Mouse (Mus musculus) kidney, adult 9 months (tissue): ENCODE measurements at regions not wholly inside any gene's neighbourhood (a gene's known extent, or its start where the extent isn't known, plus 50 kb on each side); places are given as distances from the start of the nearest gene placed in this dataset.
"Not testable (repeated sequence)": the region's sequence is repeated elsewhere in the genome, so short reads cannot be mapped to it uniquely, and the experiment has no call there.

Source experiments
- DNase-seq: peaks from one replicate; pipeline ENCODE4 v3.0.0; 2022

DNA sequence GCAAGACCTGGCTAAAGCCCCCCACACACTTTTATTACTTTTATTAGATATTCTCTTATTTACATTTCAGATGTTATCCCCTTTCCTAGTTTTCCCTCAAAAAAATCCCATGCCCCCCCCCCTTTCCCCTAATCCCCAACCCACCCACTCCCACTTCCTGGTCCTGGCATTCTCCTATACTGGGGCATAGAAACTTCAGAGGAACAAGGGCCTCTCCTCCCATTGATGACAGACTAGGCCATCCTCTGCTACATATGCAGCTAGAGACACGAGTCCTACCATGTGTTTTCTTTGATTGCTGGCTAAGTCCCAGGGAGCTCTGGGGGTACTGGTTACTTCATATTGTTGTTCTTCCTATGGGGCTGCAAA lies 116.8 kb downstream of the Rfpl4b start:
- DNase-seq: not testable (repeated sequence)

GRCm38 (mm10) chr10:38703954-38704761 lies 117.4 kb downstream of the Rfpl4b start:
- DNase-seq: no peak

GRCm38 (mm10) chr10:38677453-38677852 lies 144.1 kb downstream of the Rfpl4b start:
- no peak for DNase-seq

DNA sequence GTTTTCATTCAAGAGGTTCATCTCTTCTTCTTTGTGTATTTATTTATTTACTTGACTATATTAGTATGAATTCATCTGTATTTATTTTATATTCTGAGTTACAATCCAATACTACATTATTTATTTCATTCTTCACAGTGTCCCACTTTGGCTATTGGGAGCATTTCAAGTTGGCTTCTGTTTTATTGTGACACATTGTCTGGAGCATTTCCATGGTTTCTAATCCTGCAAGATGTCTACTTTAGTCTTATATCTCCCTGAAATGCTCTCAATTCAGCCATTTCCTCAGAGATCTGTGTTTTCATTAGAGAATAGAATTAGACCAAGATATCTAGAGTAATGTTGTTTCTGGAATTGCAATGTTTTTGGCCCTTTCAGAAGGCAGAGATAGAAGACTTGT lies 153.0 kb downstream of the Rfpl4b start:
- DNase-seq: no peak

DNA sequence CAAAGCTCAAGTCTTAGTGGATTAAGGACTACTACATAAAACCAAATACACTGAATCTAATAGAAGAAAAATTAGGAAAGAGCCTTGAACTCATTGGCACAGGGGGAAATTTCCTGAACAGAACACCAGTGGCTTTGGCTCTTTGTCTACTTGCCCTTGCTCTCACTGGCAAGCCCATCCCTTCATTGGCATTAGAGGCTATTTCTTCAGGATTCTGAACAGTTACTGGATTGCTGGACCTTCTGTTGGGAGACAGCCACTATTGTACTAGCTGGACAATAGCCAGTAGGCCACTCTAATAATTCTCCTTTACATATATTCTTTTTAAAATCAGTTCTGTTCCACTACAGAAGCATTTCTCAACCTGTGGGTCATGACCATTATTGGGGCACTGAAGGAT lies 153.7 kb downstream of the Rfpl4b start:
- no peak for DNase-seq

- DNase-seq: no peak
These were observed 185.9 kb downstream of the Rfpl4b start for GRCm38 (mm10) chr10:38635695-38636094.

- DNase-seq: no peak
These were observed 191.6 kb downstream of the Rfpl4b start for GRCm38 (mm10) chr10:38629907-38630505.

- no peak for DNase-seq
These were observed 198.2 kb downstream of the Rfpl4b start for GRCm38 (mm10) chr10:38623399-38623798.

GRCm38 (mm10) chr10:38609606-38610510 lies 211.7 kb downstream of the Rfpl4b start:
- DNase-seq: peak; percentile 72

- no peak for DNase-seq
These were observed 235.5 kb downstream of the Rfpl4b start for GRCm38 (mm10) chr10:38586061-38586460.

- no peak for DNase-seq
These were observed 245.9 kb downstream of the Rfpl4b start for GRCm38 (mm10) chr10:38575726-38576125.

GRCm38 (mm10) chr10:38573728-38574127 lies 247.9 kb downstream of the Rfpl4b start:
- no peak for DNase-seq

- DNase-seq: no peak
These were observed 248.4 kb downstream of the Rfpl4b start for GRCm38 (mm10) chr10:38573146-38573545.

DNA sequence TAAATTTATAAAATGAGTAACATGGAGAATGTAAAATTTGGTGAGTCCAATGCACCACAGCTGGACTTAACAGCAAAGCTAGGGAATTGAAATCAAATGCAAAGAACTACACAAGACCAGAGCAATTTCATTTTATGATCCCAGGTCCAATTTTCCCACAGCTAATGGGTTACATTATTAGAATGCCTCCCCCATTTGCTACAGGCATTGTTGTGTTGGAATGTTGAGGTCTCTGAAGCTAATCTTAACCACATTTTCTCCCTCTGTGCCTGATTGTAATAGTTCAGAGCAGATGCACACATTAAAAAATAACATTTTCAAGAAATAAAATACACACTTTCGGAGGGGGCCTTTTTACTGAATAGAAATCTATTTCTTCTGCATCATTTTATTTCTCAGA lies 254.3 kb downstream of the Rfpl4b start:
- no peak for DNase-seq

DNA sequence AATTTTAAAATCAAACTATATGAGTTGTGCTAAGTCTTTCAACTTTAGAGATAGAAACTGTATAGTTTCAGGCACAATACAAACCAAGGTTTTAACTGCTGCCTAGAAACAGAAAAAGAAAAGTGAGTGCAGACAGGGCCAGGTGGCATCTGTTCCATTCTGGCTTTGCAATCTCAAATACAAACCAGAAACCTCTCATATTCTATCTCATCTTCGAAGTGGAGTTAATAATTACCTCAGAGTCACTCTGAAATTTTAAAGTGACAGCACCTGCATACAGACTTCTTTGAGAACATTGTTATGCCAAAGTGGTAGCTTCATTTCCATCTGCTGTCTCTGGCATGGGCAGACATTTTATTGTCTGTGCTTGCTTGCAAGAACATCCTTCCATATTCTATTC lies 255.2 kb downstream of the Rfpl4b start:
- DNase-seq: no peak

DNA sequence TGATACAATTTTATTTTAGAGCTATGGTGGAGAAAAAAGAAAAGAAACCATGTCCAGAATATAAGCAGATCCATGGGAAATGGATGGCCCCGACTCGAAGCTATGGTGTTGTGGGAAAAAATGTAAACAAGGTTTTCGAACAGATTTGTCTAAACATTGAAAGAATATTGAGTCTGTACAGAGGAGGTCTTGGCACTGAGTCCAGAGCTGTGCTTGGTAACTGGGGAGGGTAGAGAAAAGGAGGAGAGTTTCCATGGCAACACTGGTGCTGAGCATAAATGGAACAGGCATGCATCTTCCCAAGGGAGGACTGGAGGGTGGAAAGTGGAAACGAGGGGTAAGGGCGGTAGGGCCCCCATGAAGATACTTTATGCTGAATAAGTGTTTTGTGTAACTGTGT lies 266.5 kb downstream of the Rfpl4b start:
- DNase-seq: no peak

DNA sequence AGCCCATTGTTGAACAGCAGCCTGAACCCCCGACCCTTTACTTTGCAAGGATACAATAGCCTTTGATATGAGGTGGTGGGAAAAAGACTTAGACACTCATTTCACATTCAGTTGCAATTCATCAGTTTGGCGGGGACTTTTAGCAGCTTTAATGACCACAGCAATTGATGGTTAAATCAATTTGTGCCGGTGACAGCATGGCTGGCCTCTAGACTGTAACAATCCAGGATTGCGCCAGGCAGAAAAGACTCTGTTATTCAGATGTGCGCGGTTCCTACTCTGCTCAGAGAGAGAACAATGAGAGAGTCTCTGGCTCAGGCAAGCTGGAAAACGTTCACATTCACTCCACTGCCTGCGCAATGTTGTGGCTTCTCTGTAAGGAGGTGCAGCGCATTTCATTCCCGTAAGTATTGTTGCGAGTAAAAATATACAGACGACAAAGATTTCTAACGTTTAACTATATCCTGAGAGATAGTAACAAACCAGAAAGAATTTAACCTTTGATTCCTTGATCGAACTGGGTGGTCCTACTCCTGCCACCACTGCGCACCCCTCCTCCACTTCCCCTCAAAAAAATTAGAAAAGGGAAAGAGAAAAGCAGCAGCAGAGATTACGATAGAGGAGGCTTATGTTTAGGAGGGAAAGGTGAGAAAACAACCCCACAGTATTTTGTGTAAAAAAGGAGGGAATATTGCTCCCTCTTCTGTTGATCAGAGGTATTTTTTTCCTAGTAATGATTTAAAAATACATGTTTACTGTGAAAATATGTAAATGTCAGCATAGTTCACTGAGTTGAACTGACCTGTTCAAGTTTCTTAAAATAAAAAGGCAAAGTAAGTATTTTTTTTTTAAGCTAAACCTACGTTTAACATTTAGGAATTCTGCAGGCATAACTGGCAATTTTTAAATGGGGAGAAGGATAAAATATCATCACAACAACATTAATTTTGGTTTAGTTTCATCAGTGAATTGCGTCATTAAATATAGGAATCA lies 267.6 kb downstream of the Rfpl4b start:
- peak; percentile 17 for DNase-seq

DNA sequence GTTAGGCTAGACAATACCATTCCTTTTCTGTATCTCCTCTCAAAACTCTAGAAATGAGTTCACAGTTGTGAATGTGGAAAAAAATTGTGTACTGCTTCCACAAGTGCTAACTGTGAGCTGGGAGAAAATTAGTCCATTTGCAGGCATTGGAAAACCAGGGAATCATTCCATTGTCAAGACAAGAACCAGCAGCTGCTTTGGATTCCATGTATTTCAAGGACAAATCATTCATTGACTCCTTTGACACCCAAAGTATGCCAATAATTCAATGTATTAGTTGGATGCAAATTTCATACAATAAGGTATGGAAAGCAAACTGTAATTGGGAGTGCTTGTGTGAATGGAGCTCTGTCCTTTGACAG lies 268.3 kb downstream of the Rfpl4b start:
- DNase-seq: no peak

- DNase-seq: no peak
These were observed 269.1 kb downstream of the Rfpl4b start for GRCm38 (mm10) chr10:38552350-38553076.

DNA sequence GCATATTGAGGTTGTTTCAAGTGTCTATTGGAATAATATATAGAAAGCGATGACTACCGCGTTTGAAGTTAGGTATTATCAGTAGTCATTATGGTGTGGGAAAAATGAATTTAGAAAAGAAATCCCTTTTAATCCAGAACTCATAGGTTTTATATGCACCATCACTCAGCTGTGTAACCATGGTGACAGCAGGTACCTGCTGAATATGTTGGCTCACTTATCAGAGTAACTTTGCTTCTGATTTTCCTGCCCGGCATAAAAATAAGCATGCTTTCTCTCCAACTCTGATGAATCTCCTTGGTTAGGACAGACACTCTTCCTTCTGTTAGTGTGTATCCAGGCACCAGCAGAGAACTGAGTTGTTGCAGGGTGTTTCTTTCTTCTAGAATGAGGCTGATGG lies 281.5 kb downstream of the Rfpl4b start:
- no peak for DNase-seq

DNA sequence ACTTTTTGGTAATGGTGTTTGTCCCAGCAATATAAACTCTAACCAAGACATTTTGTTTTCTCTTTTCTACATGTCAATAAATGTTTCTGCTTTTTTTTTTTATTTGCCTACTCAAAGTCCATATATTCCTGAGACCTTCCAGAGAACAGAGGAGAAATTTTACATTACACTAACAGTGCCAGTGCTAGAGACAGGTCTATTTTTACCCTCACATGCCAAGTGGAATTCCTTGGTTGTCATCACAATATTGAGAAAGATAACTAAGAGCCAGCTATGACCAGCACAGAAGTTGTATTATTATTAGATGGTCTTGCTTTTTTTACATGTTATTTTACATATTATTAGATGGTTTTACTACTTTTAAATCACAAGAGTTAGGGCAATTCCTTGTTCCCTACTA lies 282.8 kb downstream of the Rfpl4b start:
- no peak for DNase-seq

DNA sequence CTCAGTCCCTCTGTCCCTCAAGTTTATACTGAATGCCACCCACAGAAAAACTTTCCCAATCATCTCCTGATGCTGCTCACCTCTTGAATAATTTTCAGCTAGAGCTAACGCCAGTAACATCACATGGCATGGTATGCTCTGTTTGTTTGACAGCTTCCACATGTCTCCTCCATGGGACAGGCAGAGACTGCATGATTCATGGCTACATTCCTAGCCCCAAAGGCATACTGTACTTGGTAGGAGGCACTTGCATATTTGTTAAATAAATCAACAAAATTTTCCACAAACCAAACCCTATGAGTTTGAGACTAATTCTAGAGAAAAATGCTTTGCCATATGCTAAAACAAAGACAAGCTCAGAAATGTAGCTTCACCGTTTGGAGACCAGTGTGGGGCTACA lies 304.9 kb downstream of the Rfpl4b start:
- DNase-seq: no peak
